Mouse (Mus musculus) MEL (cell line): ENCODE measurements at regions not wholly inside any gene's neighbourhood (a gene's known extent, or its start where the extent isn't known, plus 50 kb on each side); places are given as distances from the start of the nearest gene placed in this dataset.

Experiments used
- DNase-seq: peaks from one replicate; pipeline ENCODE4 v3.0.0; 2011; ENCODE audit warnings: low read depth, low spot score
- H3K27ac ChIP-seq: 2 replicates; pipeline ENCODE4 v1.5.1; 2012; ENCODE audit warnings: low read depth, mild to moderate bottlenecking, control low read depth, low read length, moderate library complexity; ENCODE audit not compliant: control insufficient read depth
- H3K27me3 ChIP-seq, 2 experiments: fragments of 150-350 bp in 1 of 2; sonication (generic) in 1 of 2; 2 replicates each; pipeline ENCODE4 v1.6.1; 2012; ENCODE audit warnings: low read length in 2 of 2, mild to moderate bottlenecking in 2 of 2, improper control_type of control experiment in 1 of 2, moderate library complexity in 1 of 2; ENCODE audit not compliant: insufficient read depth in 2 of 2, control insufficient read depth in 1 of 2
- H3K36me3 ChIP-seq, 2 experiments: 2 replicates each; pipeline ENCODE4 v1.6.1; 2012 to 2014; ENCODE audit warnings: low read length in 2 of 2, improper control_type of control experiment in 1 of 2, inconsistent platforms in 1 of 2, mild to moderate bottlenecking in 1 of 2; ENCODE audit not compliant: insufficient read depth in 2 of 2, control insufficient read depth in 1 of 2
- H3K4me1 ChIP-seq, 2 experiments: fragments of 150-350 bp in 1 of 2; sonication (generic) in 1 of 2; 2 replicates each; pipeline ENCODE4 v1.6.1; 2012; ENCODE audit warnings: low read length in 2 of 2, improper control_type of control experiment in 1 of 2, mild to moderate bottlenecking in 1 of 2; ENCODE audit not compliant: insufficient read depth in 2 of 2, control insufficient read depth in 1 of 2
- H3K4me3 ChIP-seq, 2 experiments: fragments of 150-350 bp in 1 of 2; sonication (generic) in 1 of 2; 2 replicates each; pipeline ENCODE4 v1.5.1; 2012; ENCODE audit warnings: low read depth in 2 of 2, low read length in 2 of 2, mild to moderate bottlenecking in 2 of 2, moderate library complexity in 2 of 2, control low read depth in 1 of 2, improper control_type of control experiment in 1 of 2; ENCODE audit not compliant: control insufficient read depth in 1 of 2, insufficient read depth in 1 of 2
- H3K79me2 ChIP-seq: 2 replicates; pipeline ENCODE4 v1.6.1; 2012; ENCODE audit warnings: mild to moderate bottlenecking, low read length, moderate library complexity; ENCODE audit not compliant: control insufficient read depth, poor library complexity, insufficient read depth
- H3K9ac ChIP-seq: 2 replicates; pipeline ENCODE4 v1.6.1; 2012; ENCODE audit warnings: low read depth, mild to moderate bottlenecking, control low read depth, low read length, moderate library complexity; ENCODE audit not compliant: control insufficient read depth, poor library complexity, severe bottlenecking
- H3K9me3 ChIP-seq: fragments of 150-350 bp; sonication (generic); replicated peaks from 2 replicates; pipeline ENCODE4 v1.6.1; 2012; ENCODE audit warnings: mild to moderate bottlenecking, low read length, improper control_type of control experiment, moderate library complexity; ENCODE audit not compliant: insufficient read depth
- BHLHE40 ChIP-seq: IDR thresholded peaks from 2 replicates; pipeline ENCODE4 v1.6.1; 2012; ENCODE audit warnings: low read depth, mild to moderate bottlenecking, inconsistent platforms, low read length, improper control_type of control experiment, borderline replicate concordance
- CHD1 ChIP-seq: IDR thresholded peaks from 2 replicates; pipeline ENCODE4 v1.6.1; 2012; ENCODE audit warnings: low read depth, mild to moderate bottlenecking, inconsistent platforms, low read length, improper control_type of control experiment
- EP300 ChIP-seq, 2 experiments: IDR thresholded peaks; 2 replicates each; pipeline ENCODE4 v1.6.1; 2011; ENCODE audit warnings: improper control_type of control experiment in 2 of 2, low read length in 2 of 2, low read depth in 1 of 2, mild to moderate bottlenecking in 1 of 2
- ETS1 ChIP-seq: IDR thresholded peaks from 2 replicates; pipeline ENCODE4 v1.6.1; 2012; ENCODE audit warnings: low read depth, mild to moderate bottlenecking, inconsistent platforms, low read length, improper control_type of control experiment, moderate library complexity
- GABPA ChIP-seq: IDR thresholded peaks from 2 replicates; pipeline ENCODE4 v1.6.1; 2012; ENCODE audit warnings: low read depth, mild to moderate bottlenecking, inconsistent platforms, low read length, improper control_type of control experiment, moderate library complexity
- HCFC1 ChIP-seq: IDR thresholded peaks from 2 replicates; pipeline ENCODE4 v1.6.1; 2012; ENCODE audit warnings: low read depth, mild to moderate bottlenecking, inconsistent platforms, low read length, improper control_type of control experiment, moderate library complexity
- JUND ChIP-seq: IDR thresholded peaks from 2 replicates; pipeline ENCODE4 v1.6.1; 2011; ENCODE audit warnings: low read depth, mild to moderate bottlenecking, improper control_type of control experiment, low read length
- MAX ChIP-seq: IDR thresholded peaks from 2 replicates; pipeline ENCODE4 v1.6.1; 2011; ENCODE audit warnings: low read length, improper control_type of control experiment
- MAZ ChIP-seq: IDR thresholded peaks from 2 replicates; pipeline ENCODE4 v1.6.1; 2012; ENCODE audit warnings: low read depth, mild to moderate bottlenecking, inconsistent platforms, low read length, improper control_type of control experiment
- MEF2A ChIP-seq: IDR thresholded peaks from 2 replicates; pipeline ENCODE4 v1.6.1; 2014; ENCODE audit warnings: low read depth, mild to moderate bottlenecking, inconsistent platforms, low read length, improper control_type of control experiment; ENCODE audit not compliant: poor library complexity, insufficient replicate concordance, severe bottlenecking; ENCODE audit errors: extremely low read depth
- MXI1 ChIP-seq: IDR thresholded peaks from 2 replicates; pipeline ENCODE4 v1.6.1; 2011; ENCODE audit warnings: mild to moderate bottlenecking, low read depth, low read length, improper control_type of control experiment
- MYC ChIP-seq: IDR thresholded peaks from 2 replicates; pipeline ENCODE4 v1.6.1; 2011; ENCODE audit warnings: low read depth, mild to moderate bottlenecking, low read length, improper control_type of control experiment, moderate library complexity
- POLR2A ChIP-seq, 2 experiments: IDR thresholded peaks; 2 replicates each; pipeline ENCODE4 v1.6.1; 2011 to 2012; ENCODE audit warnings: low read length in 2 of 2, mild to moderate bottlenecking in 2 of 2, control low read depth in 1 of 2, improper control_type of control experiment in 1 of 2, low read depth in 1 of 2, moderate library complexity in 1 of 2; ENCODE audit not compliant: control insufficient read depth in 1 of 2, insufficient read depth in 1 of 2, poor library complexity in 1 of 2
- POLR2AphosphoS5 ChIP-seq: IDR thresholded peaks from 2 replicates; pipeline ENCODE4 v1.6.1; 2012; ENCODE audit warnings: low read depth, borderline replicate concordance, mild to moderate bottlenecking, inconsistent platforms, low read length, moderate library complexity, mixed read lengths
- RAD21 ChIP-seq: IDR thresholded peaks from 2 replicates; pipeline ENCODE4 v1.6.1; 2011; ENCODE audit warnings: mild to moderate bottlenecking, low read depth, low read length, improper control_type of control experiment
- RCOR1 ChIP-seq: IDR thresholded peaks from 2 replicates; pipeline ENCODE4 v1.6.1; 2012; ENCODE audit warnings: low read depth, mild to moderate bottlenecking, inconsistent platforms, low read length, improper control_type of control experiment
- USF1 ChIP-seq: IDR thresholded peaks from 2 replicates; pipeline ENCODE4 v1.6.1; 2014; ENCODE audit warnings: low read depth, mild to moderate bottlenecking, inconsistent platforms, low read length, improper control_type of control experiment, moderate library complexity
- USF2 ChIP-seq, 2 experiments: IDR thresholded peaks; 2 replicates each; pipeline ENCODE4 v1.6.1; 2011 to 2012; ENCODE audit warnings: improper control_type of control experiment in 2 of 2, low read length in 2 of 2, borderline replicate concordance in 1 of 2, inconsistent platforms in 1 of 2, low read depth in 1 of 2, mild to moderate bottlenecking in 1 of 2; ENCODE audit not compliant: insufficient read depth in 1 of 2
- ZC3H11A ChIP-seq: IDR thresholded peaks from 2 replicates; pipeline ENCODE4 v1.6.1; 2012; ENCODE audit warnings: low read depth, mild to moderate bottlenecking, inconsistent platforms, low read length, improper control_type of control experiment
- ZKSCAN1 ChIP-seq: IDR thresholded peaks from 2 replicates; pipeline ENCODE4 v1.6.1; 2012; ENCODE audit warnings: low read depth, mild to moderate bottlenecking, inconsistent platforms, low read length, improper control_type of control experiment, moderate library complexity
- ZNF384 ChIP-seq: IDR thresholded peaks from 2 replicates; pipeline ENCODE4 v1.6.1; 2012; ENCODE audit warnings: low read depth, mild to moderate bottlenecking, inconsistent platforms, low read length, improper control_type of control experiment

- TF ChIP-seq BHLHE40 = no peak
Measured at GRCm38 (mm10) chr11:19709337-19709736, 214.8 kb upstream of the Spred2 start (continued).

GRCm38 (mm10) chr11:19713091-19713490 is 211.1 kb upstream of the Spred2 start:
- no peak for DNase-seq
- no peaks in the 10 kb centered on the region for H3K4me1 ChIP-seq
- no peak overlapping the region for H3K27ac ChIP-seq
- H3K36me3 ChIP-seq = no peaks in the 10 kb centered on the region
- no peak for TF ChIP-seq GABPA
- no peak for TF ChIP-seq USF2 (IDR thresholded peaks at IDR 0.05; ENCODE audit: borderline replicate concordance in 1 of 2, insufficient read depth in 1 of 2, low read depth in 1 of 2, low read length in 2 of 2)
- TF ChIP-seq USF1 = no peak
- no peak for TF ChIP-seq POLR2A (IDR thresholded peaks at IDR 0.05; ENCODE audit: control insufficient read depth in 1 of 2, insufficient read depth in 1 of 2, low read depth in 1 of 2, low read length in 2 of 2, poor library complexity in 1 of 2)
- TF ChIP-seq MYC = no peak
- no peak for TF ChIP-seq JUND
- no peak for TF ChIP-seq MEF2A
- no peak for TF ChIP-seq ZNF384
- no peak for TF ChIP-seq MXI1
- TF ChIP-seq ZKSCAN1 = no peak
- TF ChIP-seq POLR2AphosphoS5 = no peak
- TF ChIP-seq RAD21 = no peak
- TF ChIP-seq ZC3H11A = no peak
- TF ChIP-seq HCFC1 = no peak
- TF ChIP-seq CHD1 = no peak
- no peak for TF ChIP-seq ETS1
- TF ChIP-seq MAX = no peak
- no peak for TF ChIP-seq MAZ
- TF ChIP-seq EP300 (IDR thresholded peaks at IDR 0.05; ENCODE audit: low read depth in 1 of 2, low read length in 2 of 2) = no peak
- TF ChIP-seq RCOR1 = no peak
- peaks cover 3 to 4% of the 10 kb centered on the region in 2 experiments; a peak in 3 of 4 replicates for H3K27me3 ChIP-seq
- no peaks in the 10 kb centered on the region for H3K79me2 ChIP-seq
- H3K9me3 ChIP-seq = no peaks in the 10 kb centered on the region
- H3K9ac ChIP-seq = no peak overlapping the region
- H3K4me3 ChIP-seq = no peak overlapping the region
